Mouse (Mus musculus): ENCODE measurements around the gene Tbcc. TPM values are rescaled to one million over a fixed set of nuclear protein-coding genes. Genes with fewer than 3 reads are reported as not detected.

Gene Tbcc
- total and polyA plus RNA-seq, 3 experiments, result 15.1 to 27.8 (median 21.6) TPM

- TF ChIP-seq GABPA (IDR thresholded peaks at IDR 0.05; ENCODE audit: insufficient replicate concordance, low read depth, low read length) (no peak), ZKSCAN1 (IDR thresholded peaks at IDR 0.05; ENCODE audit: borderline replicate concordance, low read depth, low read length) (no peak), MAFK (IDR thresholded peaks at IDR 0.05; ENCODE audit: insufficient replicate concordance, low read length) (no peak), MXI1 (IDR thresholded peaks at IDR 0.05; ENCODE audit: low read depth, low read length) (no peak), CHD1 (IDR thresholded peaks at IDR 0.05; ENCODE audit: low read depth, low read length) (no peak), POLR2A (IDR thresholded peaks at IDR 0.05; ENCODE audit: low read depth, low read length) (peak; percentile 43; the same call in 1 of the 2 replicates), RCOR1 (conservative IDR thresholded peaks at IDR 0.05; ENCODE audit: low read depth, low read length) (peak; percentile 79; the same call in 1 of the 2 replicates), KAT2A (IDR thresholded peaks at IDR 0.05; ENCODE audit: insufficient replicate concordance, low read length) (no peak), HCFC1 (IDR thresholded peaks at IDR 0.05; ENCODE audit: low read depth, low read length) (peak; percentile 34; the same call in 1 of the 2 replicates), USF2 (conservative IDR thresholded peaks at IDR 0.05; ENCODE audit: low read depth, low read length) (no peak), MEF2A (IDR thresholded peaks at IDR 0.05; ENCODE audit: borderline replicate concordance, low read depth, low read length) (peak; percentile 73; the same call in 1 of the 2 replicates), TBP (conservative IDR thresholded peaks at IDR 0.05; ENCODE audit: low read depth, low read length) (no peak), ELF1 (IDR thresholded peaks at IDR 0.05; ENCODE audit: low read depth, low read length) (peak; percentile 48; the same call in 1 of the 2 replicates), MAX (IDR thresholded peaks at IDR 0.05; ENCODE audit: low read length) (peak; percentile 65; the same call in 1 of the 2 replicates), TCF12 (IDR thresholded peaks at IDR 0.05; ENCODE audit: low read depth, low read length) (peak; percentile 100)
Measured at GRCm38 (mm10) chr17:46852725-46853124, 37.8 kb upstream of the Tbcc start (continued).

DNA sequence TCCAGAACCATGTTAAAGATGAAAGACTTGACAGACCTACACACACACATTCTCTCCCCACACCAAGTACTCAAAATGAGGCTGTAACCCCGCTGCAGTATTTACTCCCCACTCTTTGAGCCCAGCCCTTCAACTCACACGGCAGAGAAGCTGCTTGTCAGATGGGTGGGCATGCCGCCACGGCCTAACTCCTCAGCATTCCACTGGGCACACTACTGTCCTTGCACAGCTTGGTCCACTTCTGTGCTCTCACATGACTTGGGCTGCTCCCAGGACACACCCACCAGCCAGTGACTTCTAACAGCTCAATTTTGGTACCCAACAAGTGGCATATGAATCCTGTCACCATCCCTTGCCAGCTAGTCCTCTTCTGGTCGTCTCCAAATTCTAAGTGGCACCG is 37.2 kb upstream of the Tbcc start:
- H3K4me3 ChIP-seq (replicated peaks in 1 of 3; ENCODE audit: low read depth in 2 of 3, low read length in 2 of 3, poor library complexity in 1 of 3), result no peak overlapping the region
- H3K9me3 ChIP-seq (replicated peaks; ENCODE audit: low read length), result no peaks in the 10 kb centered on the region
- no peak for DNase-seq (ENCODE audit: extremely low read depth)
- peaks cover 28% of the 10 kb centered on the region for H3K79me2 ChIP-seq (replicated peaks; ENCODE audit: control insufficient read depth, extremely low read depth, insufficient read depth, poor library complexity, severe bottlenecking)
- dilution Hi-C loops (cut with MboI; ENCODE audit: extremely low pct_ligation_motif_present, extremely low pct_unique_long_range_greater_than_20kb, low sequenced_read_pairs), result no loop called here
- no peak overlapping the region for H3K9ac ChIP-seq (ENCODE audit: insufficient read depth, low read depth)
- H3K27ac ChIP-seq (ENCODE audit: insufficient read depth, low read depth), result peak overlapping the region; percentile 61
- H3K4me2 ChIP-seq (ENCODE audit: insufficient read depth, low read depth, poor library complexity, severe bottlenecking), result 0 out of 2 replicates have a peak overlapping the region, but pooled peaks have one; percentile 7
- peaks cover 13 to 54% of the 10 kb centered on the region in 2 experiments for H3K4me1 ChIP-seq (ENCODE audit: control insufficient read depth in 1 of 2, insufficient read depth in 2 of 2)
- in situ Hi-C loops (cut with MboI; ENCODE audit: low pct_ligation_motif_present, low pct_unique_long_range_greater_than_20kb, low sequenced_read_pairs), result no loop called here
- no peaks in the 10 kb centered on the region for H3K27me3 ChIP-seq (replicated peaks)
- peaks cover 0 to 15% of the 10 kb centered on the region in 2 experiments for H3K36me3 ChIP-seq (replicated peaks in 1 of 2; ENCODE audit: control insufficient read depth in 1 of 2, insufficient read depth in 1 of 2, low read length in 1 of 2)
- no peak for TF ChIP-seq NRF1 (IDR thresholded peaks at IDR 0.05; ENCODE audit: low read depth, low read length)
- peak; percentile 29; the same call in 1 of the 2 replicates for TF ChIP-seq POLR2A (IDR thresholded peaks at IDR 0.05; ENCODE audit: low read depth, low read length)
- TF ChIP-seq BHLHE40 (IDR thresholded peaks at IDR 0.05; ENCODE audit: low read depth, low read length), result peak; percentile 37; the same call in 1 of the 2 replicates

- Histone ChIP-seq H3K27me3 (replicated peaks) (no peaks in the 10 kb centered on the region), H3K4me3 (replicated peaks in 1 of 3; ENCODE audit: low read depth in 2 of 3, low read length in 2 of 3, poor library complexity in 1 of 3) (no peak overlapping the region), H3K4me1 (ENCODE audit: control insufficient read depth in 1 of 2, insufficient read depth in 2 of 2) (peaks cover 10 to 48% of the 10 kb centered on the region in 2 experiments), H3K27ac (ENCODE audit: insufficient read depth, low read depth) (no peak overlapping the region), H3K36me3 (replicated peaks in 1 of 2; ENCODE audit: control insufficient read depth in 1 of 2, insufficient read depth in 1 of 2, low read length in 1 of 2) (peaks cover 0 to 13% of the 10 kb centered on the region in 2 experiments), H3K4me2 (ENCODE audit: insufficient read depth, low read depth, poor library complexity, severe bottlenecking) (no peak overlapping the region), H3K9me3 (replicated peaks; ENCODE audit: low read length) (no peaks in the 10 kb centered on the region), H3K79me2 (replicated peaks; ENCODE audit: control insufficient read depth, extremely low read depth, insufficient read depth, poor library complexity, severe bottlenecking) (peaks cover 28% of the 10 kb centered on the region), H3K9ac (ENCODE audit: insufficient read depth, low read depth) (no peak overlapping the region)
- dilution Hi-C loops (cut with MboI; ENCODE audit: extremely low pct_ligation_motif_present, extremely low pct_unique_long_range_greater_than_20kb, low sequenced_read_pairs) (no loop called here), in situ Hi-C loops (cut with MboI; ENCODE audit: low pct_ligation_motif_present, low pct_unique_long_range_greater_than_20kb, low sequenced_read_pairs) (no loop called here)
- no peak for DNase-seq (ENCODE audit: extremely low read depth)
- TF ChIP-seq ZMIZ1 (IDR thresholded peaks at IDR 0.05; ENCODE audit: low read depth, low read length) (no peak), SIN3A (IDR thresholded peaks at IDR 0.05; ENCODE audit: low read length) (no peak), JUN (IDR thresholded peaks at IDR 0.05; ENCODE audit: insufficient read depth, low read depth, low read length) (no peak), ZNF384 (IDR thresholded peaks at IDR 0.05; ENCODE audit: low read depth, low read length) (no peak), NELFE (IDR thresholded peaks at IDR 0.05; ENCODE audit: low read depth, low read length) (no peak), MAZ (IDR thresholded peaks at IDR 0.05; ENCODE audit: low read depth, low read length) (no peak), PAX5 (IDR thresholded peaks at IDR 0.05; ENCODE audit: low read length) (no peak), MEF2A (IDR thresholded peaks at IDR 0.05; ENCODE audit: borderline replicate concordance, low read depth, low read length) (no peak), ELF1 (IDR thresholded peaks at IDR 0.05; ENCODE audit: low read depth, low read length) (no peak), POLR2A (IDR thresholded peaks at IDR 0.05; ENCODE audit: low read depth, low read length) (no peak; the same call in 1 of the 2 replicates), TCF12 (IDR thresholded peaks at IDR 0.05; ENCODE audit: low read depth, low read length) (no peak), CHD1 (IDR thresholded peaks at IDR 0.05; ENCODE audit: low read depth, low read length) (no peak)
Measured at GRCm38 (mm10) chr17:46854096-46854495, 36.4 kb upstream of the Tbcc start.
